Mouse (Mus musculus) retina, postnatal 7 days (tissue): ENCODE measurements around the gene Mid1.
A peak's percentile ranks its signal among the peaks of the same experiment; 100 is the strongest.

Source experiments
- DNase-seq: peaks from one replicate; pipeline ENCODE4 v3.0.0-alpha.2; 2012; ENCODE audit warnings: low read depth, low spot score

The Mid1 gene

GRCm38 (mm10) chrX:169811783-169812182 is 126.8 kb downstream of the Mid1 start:
- no peak for DNase-seq

GRCm38 (mm10) chrX:169813673-169814072 is 128.7 kb downstream of the Mid1 start:
- no peak for DNase-seq

- DNase-seq = no peak
Measured at GRCm38 (mm10) chrX:169826947-169827346, 141.9 kb downstream of the Mid1 start.

GRCm38 (mm10) chrX:169827720-169828119 is 142.7 kb downstream of the Mid1 start:
- peak; percentile 8 for DNase-seq

- DNase-seq = no peak
Measured at GRCm38 (mm10) chrX:169828136-169828535, 143.1 kb downstream of the Mid1 start.

- no peak for DNase-seq
Measured at GRCm38 (mm10) chrX:169830052-169830451, 145.1 kb downstream of the Mid1 start.

GRCm38 (mm10) chrX:169837947-169838649 is 153.1 kb downstream of the Mid1 start:
- no peak for DNase-seq

- no peak for DNase-seq
Measured at GRCm38 (mm10) chrX:169838650-169838971, 153.6 kb downstream of the Mid1 start.

- no peak for DNase-seq
Measured at GRCm38 (mm10) chrX:169843267-169843666, 158.3 kb downstream of the Mid1 start.

- no peak for DNase-seq
Measured at GRCm38 (mm10) chrX:169844150-169844772, 159.3 kb downstream of the Mid1 start.

- no peak for DNase-seq
Measured at GRCm38 (mm10) chrX:169846187-169846586, 161.2 kb downstream of the Mid1 start.

- DNase-seq = no peak
Measured at GRCm38 (mm10) chrX:169861194-169861720, 176.3 kb downstream of the Mid1 start.

GRCm38 (mm10) chrX:169862440-169862839 is 177.4 kb downstream of the Mid1 start:
- DNase-seq = no peak

- DNase-seq = no peak
Measured at GRCm38 (mm10) chrX:169862848-169863247, 177.8 kb downstream of the Mid1 start.

- DNase-seq = no peak
Measured at GRCm38 (mm10) chrX:169863841-169864240, 178.8 kb downstream of the Mid1 start.

- no peak for DNase-seq
Measured at GRCm38 (mm10) chrX:169868223-169868622, 183.2 kb downstream of the Mid1 start.

- DNase-seq = no peak
Measured at GRCm38 (mm10) chrX:169874475-169874874, 189.5 kb downstream of the Mid1 start.

- DNase-seq = peak; percentile 28
Measured at GRCm38 (mm10) chrX:169879481-169880362, 194.7 kb downstream of the Mid1 start.

GRCm38 (mm10) chrX:169880363-169880711 is 195.3 kb downstream of the Mid1 start:
- no peak for DNase-seq

GRCm38 (mm10) chrX:169880826-169881225 is 195.8 kb downstream of the Mid1 start:
- no peak for DNase-seq

- no peak for DNase-seq
Measured at GRCm38 (mm10) chrX:169881253-169882219, 196.5 kb downstream of the Mid1 start.
